17 mouse cellular contexts compared by ENCODE assay signal in the genomic region with DNA sequence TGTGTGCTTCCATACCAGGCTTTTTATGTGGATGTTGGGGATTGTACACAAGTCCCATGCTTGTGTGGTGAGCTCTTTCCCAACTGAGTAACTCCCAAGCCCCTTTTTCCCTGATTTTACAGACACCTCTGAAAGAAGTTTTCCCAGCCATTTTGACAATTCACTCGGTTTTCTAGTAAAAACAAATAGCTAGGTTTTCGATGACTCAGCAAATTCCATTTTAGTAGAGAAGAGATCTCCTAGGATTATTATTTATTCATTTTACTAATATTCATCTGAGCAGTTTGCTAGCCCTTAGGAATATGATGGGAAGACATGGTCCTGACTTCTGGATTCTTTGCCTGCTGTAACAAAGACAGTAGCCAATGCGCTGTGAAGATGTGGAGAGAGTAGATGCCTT.
"Had no signal": no experiment of that assay in that cellular context is flagged by ENCODE, and none has a peak within 500 bp of the region (broad histone marks: within the 10 kb centered on the region; RNA-seq: fewer than 3 reads in every experiment).

No protein-coding gene starts in this region.

- H3K27me3 ChIP-seq: neural tube, embryonic 12.5 days; neural tube, embryonic 15.5 days; stomach, embryonic 15.5 days had no signal

- H3K9ac ChIP-seq: neural tube, embryonic 12.5 days; neural tube, embryonic 13.5 days; neural tube, embryonic 15.5 days; stomach, embryonic 15.5 days had no signal

- H3K4me2 ChIP-seq: neural tube, embryonic 12.5 days; neural tube, embryonic 13.5 days; neural tube, embryonic 15.5 days; stomach, embryonic 15.5 days had no signal

- H3K36me3 ChIP-seq: neural tube, embryonic 12.5 days; neural tube, embryonic 13.5 days; neural tube, embryonic 15.5 days; stomach, embryonic 15.5 days had no signal

- H3K4me3 ChIP-seq: neural tube, embryonic 12.5 days; neural tube, embryonic 13.5 days; neural tube, embryonic 15.5 days; stomach, embryonic 15.5 days had no signal

- H3K27ac ChIP-seq: neural tube, embryonic 12.5 days; neural tube, embryonic 13.5 days; neural tube, embryonic 15.5 days; stomach, embryonic 15.5 days; stomach, postnatal 0 days had no signal

- H3K9me3 ChIP-seq: neural tube, embryonic 12.5 days; neural tube, embryonic 13.5 days; neural tube, embryonic 15.5 days; stomach, embryonic 15.5 days had no signal

- H3K4me1 ChIP-seq: stomach, embryonic 15.5 days had no signal

- DNase-seq: retina, postnatal 1 day; right cerebral cortex, adult 18-20 months; right cerebral cortex, postnatal 14 days; right cerebral cortex, postnatal 25 days; right cerebral cortex, postnatal 4 days; spleen, adult 18-20 months; thymus, adult 18-20 months; thymus, adult 2 months; thymus, postnatal 14 days; thymus, postnatal 25 days; thymus, postnatal 36 days; thymus, postnatal 4 days had no signal
